Mouse (Mus musculus): ENCODE results near the gene Ncs1. TPM values are rescaled to one million over a fixed set of nuclear protein-coding genes. Genes with fewer than 3 reads are reported as not detected.

Gene Ncs1
- polyA plus RNA-seq, 1 experiment from 2014 or later: 54.4 TPM

- Histone ChIP-seq H3K27me3 (0 out of 2 replicates have a peak, but pooled peaks cover 3% of the 10 kb centered on the region), H3K4me2 (replicated peaks) (no peak overlapping the region), H3K4me1 (peaks cover 27% of the 10 kb centered on the region), H3K27ac (no peak overlapping the region), H3K4me3 (no peak overlapping the region), H3K9me3 (no peaks in the 10 kb centered on the region), H3K36me3 (no peaks in the 10 kb centered on the region; the same call in 1 of the 2 replicates), H3K9ac (no peak overlapping the region)
- 73% methylated on average over 8 of the region's 8 CpGs for whole genome bisulfite sequencing
- no peak for ATAC-seq (ENCODE audit: insufficient number of reproducible peaks, insufficient read depth, low FRiP score, low TSS enrichment)
Measured at GRCm38 (mm10) chr2:31244216-31244615, 1.4 kb upstream of the Ncs1 start.

GRCm38 (mm10) chr2:31245051-31245450 lies 572 bp upstream of the Ncs1 start:
- H3K27me3 ChIP-seq: 0 out of 2 replicates have a peak, but pooled peaks cover 3% of the 10 kb centered on the region
- no peaks in the 10 kb centered on the region for H3K9me3 ChIP-seq
- peak overlapping the region; percentile 81 for H3K27ac ChIP-seq
- no peaks in the 10 kb centered on the region; the same call in 1 of the 2 replicates for H3K36me3 ChIP-seq
- H3K4me1 ChIP-seq: peaks cover 27% of the 10 kb centered on the region
- H3K4me3 ChIP-seq: peak overlapping the region; percentile 85
- H3K9ac ChIP-seq: peak overlapping the region; percentile 92
- WGBS: 20% methylated on average over 5 of the region's 5 CpGs
- no peak for ATAC-seq (ENCODE audit: insufficient number of reproducible peaks, insufficient read depth, low FRiP score, low TSS enrichment)
- H3K4me2 ChIP-seq (replicated peaks): peak overlapping the region; percentile 89

- Histone ChIP-seq H3K9me3 (no peaks in the 10 kb centered on the region), H3K36me3 (no peaks in the 10 kb centered on the region; the same call in 1 of the 2 replicates), H3K9ac (peak overlapping the region; percentile 92), H3K27me3 (no peaks in the 10 kb centered on the region), H3K4me1 (peaks cover 27% of the 10 kb centered on the region), H3K4me2 (replicated peaks) (peak overlapping the region; percentile 89), H3K27ac (peak overlapping the region; percentile 81), H3K4me3 (peak overlapping the region; percentile 85)
- under 1% methylated on average over 28 of the region's 41 CpGs for WGBS
- peak; percentile 37; the same call in 1 of the 2 replicates for ATAC-seq (ENCODE audit: insufficient number of reproducible peaks, insufficient read depth, low FRiP score, low TSS enrichment)
Measured at GRCm38 (mm10) chr2:31246251-31246971, 788 bp downstream of the Ncs1 start.

- Histone ChIP-seq H3K27ac (no peak overlapping the region), H3K4me2 (replicated peaks) (no peak overlapping the region), H3K4me1 (peaks cover 27% of the 10 kb centered on the region), H3K27me3 (no peaks in the 10 kb centered on the region), H3K4me3 (no peak overlapping the region), H3K36me3 (no peaks in the 10 kb centered on the region; the same call in 1 of the 2 replicates), H3K9me3 (no peaks in the 10 kb centered on the region), H3K9ac (no peak overlapping the region)
- ATAC-seq (ENCODE audit: insufficient number of reproducible peaks, insufficient read depth, low FRiP score, low TSS enrichment): no peak
- WGBS: 87% methylated on average over 5 of the region's 6 CpGs
Measured at GRCm38 (mm10) chr2:31248856-31249255, 3.2 kb downstream of the Ncs1 start.

DNA sequence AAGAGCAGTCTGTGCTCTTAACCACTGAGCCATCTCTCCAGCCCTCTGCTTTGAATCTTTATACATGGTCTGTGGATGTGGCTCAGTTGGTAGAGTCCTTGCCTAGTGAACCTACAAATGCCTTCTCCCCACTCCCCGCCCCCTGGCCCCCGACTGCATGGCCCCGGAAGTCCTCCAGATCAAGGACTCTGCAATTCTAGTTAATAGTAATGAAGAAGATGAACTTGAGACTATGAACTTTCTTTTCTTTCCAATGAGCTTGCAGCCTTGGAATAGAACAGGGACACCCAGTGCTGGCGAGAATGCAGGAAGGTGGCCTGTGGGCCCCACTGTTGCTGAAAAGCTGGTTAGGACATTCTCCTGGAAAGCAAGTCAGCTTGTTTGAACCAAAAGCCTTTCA lies 6.5 kb downstream of the Ncs1 start:
- WGBS: 95% methylated on average over 4 of the region's 4 CpGs
- peaks cover 34% of the 10 kb centered on the region for H3K4me1 ChIP-seq
- H3K4me2 ChIP-seq (replicated peaks): no peak overlapping the region
- no peak for ATAC-seq (ENCODE audit: insufficient number of reproducible peaks, insufficient read depth, low FRiP score, low TSS enrichment)
- H3K27me3 ChIP-seq: no peaks in the 10 kb centered on the region
- H3K27ac ChIP-seq: no peak overlapping the region
- no peak overlapping the region for H3K4me3 ChIP-seq
- no peak overlapping the region for H3K9ac ChIP-seq
- no peaks in the 10 kb centered on the region for H3K9me3 ChIP-seq
- no peaks in the 10 kb centered on the region; the same call in 1 of the 2 replicates for H3K36me3 ChIP-seq

GRCm38 (mm10) chr2:31253463-31253862 lies 7.8 kb downstream of the Ncs1 start:
- no peaks in the 10 kb centered on the region for H3K9me3 ChIP-seq
- no peaks in the 10 kb centered on the region for H3K27me3 ChIP-seq
- H3K9ac ChIP-seq: no peak overlapping the region
- WGBS: 71% methylated on average over 3 of the region's 3 CpGs
- no peak for ATAC-seq (ENCODE audit: insufficient number of reproducible peaks, insufficient read depth, low FRiP score, low TSS enrichment)
- H3K36me3 ChIP-seq: no peaks in the 10 kb centered on the region; the same call in 1 of the 2 replicates
- H3K4me1 ChIP-seq: peaks cover 37% of the 10 kb centered on the region
- no peak overlapping the region for H3K27ac ChIP-seq
- H3K4me2 ChIP-seq (replicated peaks): no peak overlapping the region
- no peak overlapping the region for H3K4me3 ChIP-seq

GRCm38 (mm10) chr2:31254806-31255205 lies 9.2 kb downstream of the Ncs1 start:
- no peak for ATAC-seq (ENCODE audit: insufficient number of reproducible peaks, insufficient read depth, low FRiP score, low TSS enrichment)
- Histone ChIP-seq H3K4me2 (replicated peaks) (no peak overlapping the region), H3K36me3 (no peaks in the 10 kb centered on the region), H3K27me3 (no peaks in the 10 kb centered on the region), H3K4me1 (peaks cover 49% of the 10 kb centered on the region), H3K27ac (0 out of 2 replicates have a peak overlapping the region, but pooled peaks have one; percentile 36), H3K9me3 (no peaks in the 10 kb centered on the region), H3K9ac (no peak overlapping the region), H3K4me3 (no peak overlapping the region)
- WGBS: 86% methylated on average over 3 of the region's 3 CpGs

DNA sequence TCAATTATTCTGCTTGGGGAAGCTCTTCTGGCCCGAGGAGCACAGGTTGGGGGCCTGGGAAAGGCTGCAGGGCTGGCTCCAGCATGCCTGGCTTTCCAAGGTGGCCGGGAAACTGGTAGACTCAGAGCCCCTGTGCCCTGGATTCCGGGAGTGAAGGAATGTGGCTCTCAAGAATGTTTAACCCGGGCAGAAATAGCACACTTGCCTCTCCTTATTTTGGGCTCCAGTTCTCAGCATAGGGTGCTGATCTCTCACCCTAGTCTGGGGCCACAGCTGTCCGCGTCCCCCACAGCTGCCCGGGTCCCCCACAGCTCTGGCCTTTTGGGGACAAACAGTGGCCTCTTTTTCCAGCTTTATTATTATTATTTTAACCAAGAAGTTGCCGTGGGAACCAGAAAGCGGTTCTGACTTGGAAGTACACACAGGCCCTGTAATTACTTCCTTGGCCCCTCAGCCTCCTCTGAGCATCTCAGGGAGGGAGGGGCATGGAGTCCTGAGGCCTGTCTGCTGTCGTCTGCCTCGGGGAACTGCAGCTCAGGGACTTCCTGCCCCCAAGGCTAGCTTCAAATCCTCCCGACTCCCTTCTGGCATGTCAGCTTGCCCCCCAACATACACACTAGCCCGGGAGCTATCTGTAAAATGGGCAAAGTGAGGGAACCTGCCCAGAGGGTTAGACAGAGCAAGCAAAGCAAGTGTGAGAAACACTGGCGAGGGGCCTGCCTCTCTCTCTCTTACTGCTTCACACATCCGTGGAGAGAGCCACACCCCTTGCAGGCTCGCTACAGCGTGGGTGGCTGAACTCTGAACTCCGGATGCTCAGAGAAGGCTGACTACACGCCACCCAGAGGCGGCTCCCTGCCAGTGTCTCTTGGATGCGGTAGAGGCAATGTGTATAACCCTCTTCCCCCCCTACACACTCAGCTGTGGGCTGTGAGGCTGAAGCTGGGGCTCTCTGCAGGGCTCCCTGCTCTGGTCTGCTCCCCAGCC lies 10.6 kb downstream of the Ncs1 start:
- H3K9me3 ChIP-seq: no peaks in the 10 kb centered on the region
- no peaks in the 10 kb centered on the region for H3K27me3 ChIP-seq
- no peak overlapping the region for H3K9ac ChIP-seq
- peak overlapping the region; percentile 16; the same call in 1 of the 2 replicates for H3K4me2 ChIP-seq (replicated peaks)
- ATAC-seq (ENCODE audit: insufficient number of reproducible peaks, insufficient read depth, low FRiP score, low TSS enrichment): no peak
- 15% methylated on average over 21 of the region's 21 CpGs for WGBS
- peak overlapping the region; percentile 58 for H3K27ac ChIP-seq
- H3K4me3 ChIP-seq: no peak overlapping the region
- H3K4me1 ChIP-seq: peaks cover 49% of the 10 kb centered on the region
- H3K36me3 ChIP-seq: no peaks in the 10 kb centered on the region

GRCm38 (mm10) chr2:31257096-31257495 lies 11.5 kb downstream of the Ncs1 start:
- no peak overlapping the region for H3K9ac ChIP-seq
- H3K27ac ChIP-seq: peak overlapping the region; percentile 58; the same call in 1 of the 2 replicates

DNA sequence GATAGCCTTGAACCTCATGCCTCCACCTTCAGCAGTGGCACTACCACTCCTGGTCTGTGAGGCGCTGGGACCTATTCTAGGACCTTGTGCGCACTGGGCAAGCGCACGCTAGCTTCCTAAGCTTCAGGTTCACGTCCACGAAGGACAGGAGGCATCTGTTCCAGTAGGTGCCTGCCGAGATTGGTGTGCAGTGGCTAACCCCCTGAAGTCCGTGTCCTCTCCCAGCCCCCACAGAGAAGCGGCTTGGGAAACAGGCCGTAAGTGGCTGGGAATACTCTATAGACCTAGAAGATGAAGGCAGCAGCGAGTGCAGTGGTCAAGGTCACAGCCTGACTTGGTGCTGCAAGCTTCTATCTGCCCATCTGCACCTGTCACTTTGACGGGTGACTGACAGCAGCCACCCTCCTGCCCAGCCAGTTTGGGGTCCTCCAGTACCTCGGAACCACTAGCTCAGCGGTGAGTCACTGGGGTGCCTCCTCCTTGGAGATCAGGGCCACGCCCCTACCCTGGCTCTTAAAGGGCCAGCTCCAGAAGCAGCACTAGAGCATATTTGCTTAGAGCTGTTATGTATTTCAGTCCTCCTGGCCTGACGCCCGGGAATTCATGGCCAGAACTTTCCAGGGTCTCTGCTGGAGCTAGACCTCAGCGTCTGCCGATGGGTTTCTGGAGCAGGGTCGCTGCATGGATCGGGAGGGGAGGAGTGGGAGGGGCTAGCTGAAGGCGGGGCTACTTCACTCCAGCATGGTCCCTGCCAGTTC lies 13.2 kb downstream of the Ncs1 start:
- Histone ChIP-seq H3K9me3 (no peaks in the 10 kb centered on the region), H3K36me3 (no peaks in the 10 kb centered on the region), H3K4me1 (peaks cover 60% of the 10 kb centered on the region), H3K9ac (peak overlapping the region; percentile 44; the same call in 1 of the 2 replicates), H3K4me2 (replicated peaks) (peak overlapping the region; percentile 61), H3K27ac (peak overlapping the region; percentile 48), H3K4me3 (peak overlapping the region; percentile 39), H3K27me3 (no peaks in the 10 kb centered on the region)
- peak; percentile 31; the same call in 1 of the 2 replicates for ATAC-seq (ENCODE audit: insufficient number of reproducible peaks, insufficient read depth, low FRiP score, low TSS enrichment)
- WGBS: 11% methylated on average over 22 of the region's 22 CpGs

More at GRCm38 (mm10) chr2:31257096-31257495, 11.5 kb downstream of the Ncs1 start:
- Histone ChIP-seq H3K4me2 (replicated peaks) (no peak overlapping the region), H3K4me1 (peaks cover 49% of the 10 kb centered on the region), H3K27me3 (no peaks in the 10 kb centered on the region), H3K9me3 (no peaks in the 10 kb centered on the region), H3K36me3 (no peaks in the 10 kb centered on the region), H3K4me3 (no peak overlapping the region)
- no peak for ATAC-seq (ENCODE audit: insufficient number of reproducible peaks, insufficient read depth, low FRiP score, low TSS enrichment)
- 69% methylated on average over 6 of the region's 6 CpGs for WGBS

Measured in embryonic facial prominence, embryonic 12.5 days (tissue).